Mouse (Mus musculus) c-Kit-positive CD71-positive TER-119-negative erythroid progenitor cells, embryonic 14.5 days (primary cell): Measurements from ENCODE around the gene Gm20388.
A peak's percentile ranks its signal among the peaks of the same experiment; 100 is the strongest.

Experiments used
- DNase-seq: peaks from one replicate; pipeline ENCODE4 v3.0.0-alpha.2; 2013; ENCODE audit warnings: low read depth

The Gm20388 gene

GRCm38 (mm10) chr8:120201351-120201750, 290.7 kb downstream of the Gm20388 start:
- DNase-seq = no peak

GRCm38 (mm10) chr8:120202546-120202945, 291.9 kb downstream of the Gm20388 start:
- no peak for DNase-seq

- DNase-seq = no peak
These were observed 294.2 kb downstream of the Gm20388 start for GRCm38 (mm10) chr8:120204736-120205360.

- DNase-seq = no peak
These were observed 295.3 kb downstream of the Gm20388 start for GRCm38 (mm10) chr8:120205916-120206315.

- DNase-seq = no peak
These were observed 296.7 kb downstream of the Gm20388 start for GRCm38 (mm10) chr8:120207364-120207763.

- no peak for DNase-seq
These were observed 297.5 kb downstream of the Gm20388 start for GRCm38 (mm10) chr8:120208113-120208512.

GRCm38 (mm10) chr8:120211345-120211744, 300.7 kb downstream of the Gm20388 start:
- DNase-seq = no peak

- no peak for DNase-seq
These were observed 302.0 kb downstream of the Gm20388 start for GRCm38 (mm10) chr8:120212596-120212995.

- DNase-seq = no peak
These were observed 302.6 kb downstream of the Gm20388 start for GRCm38 (mm10) chr8:120213229-120213628.

GRCm38 (mm10) chr8:120213939-120214338, 303.3 kb downstream of the Gm20388 start:
- DNase-seq = no peak

- DNase-seq = no peak
These were observed 304.9 kb downstream of the Gm20388 start for GRCm38 (mm10) chr8:120215416-120216141.

- no peak for DNase-seq
These were observed 306.5 kb downstream of the Gm20388 start for GRCm38 (mm10) chr8:120216855-120217830.

GRCm38 (mm10) chr8:120222548-120222947, 311.9 kb downstream of the Gm20388 start:
- no peak for DNase-seq

GRCm38 (mm10) chr8:120224521-120225420, 314.1 kb downstream of the Gm20388 start:
- no peak for DNase-seq

- DNase-seq = no peak
These were observed 314.9 kb downstream of the Gm20388 start for GRCm38 (mm10) chr8:120225421-120226151.

GRCm38 (mm10) chr8:120226700-120227577, 316.3 kb downstream of the Gm20388 start:
- no peak for DNase-seq

GRCm38 (mm10) chr8:120227578-120227876, 316.9 kb downstream of the Gm20388 start:
- no peak for DNase-seq

- peak; percentile 17 for DNase-seq
These were observed 317.4 kb downstream of the Gm20388 start, which contains the start of gene Gse1 for GRCm38 (mm10) chr8:120227891-120228591. Gene Gse1, plus strand, starts transcription at chr8:120228456.
